Mouse (Mus musculus) T-cell, adult 66 days (primary cell): ENCODE data around the gene Zbtb20. TPM values are rescaled to one million over a fixed set of nuclear protein-coding genes. Genes with fewer than 3 reads are reported as not detected.

ENCODE experiments used
- total RNA-seq, 2 experiments: library from RNA; stranded (reverse); gene quantifications; 3 replicates in 1 of 2; 4 replicates in 1 of 2; pipeline ENCODE4 v1.2.4; 2023

Zbtb20 gene
- 10 to 100 TPM; 81.2 to 82.8 TPM for total RNA-seq

GRCm38 (mm10) chr16:42875852-42875980 lies at the start of gene Zbtb20:
TSS of gene Zbtb20 (plus strand) at chr16:42875881.

GRCm38 (mm10) chr16:43663978-43664579 lies 788.4 kb downstream of the Zbtb20 start, which contains the start of gene Tigit:
TSS of gene Tigit (minus strand) at chr16:43664146.

